Mouse (Mus musculus) liver, embryonic 13.5 days (tissue): Measurements from ENCODE around the gene Smyd1. TPM values are rescaled to one million over a fixed set of nuclear protein-coding genes. Genes with fewer than 3 reads are reported as not detected.
"Not testable (repeated sequence)": the region's sequence is repeated elsewhere in the genome, so short reads cannot be mapped to it uniquely, and the experiment has no call there.

ENCODE experiments used
- ATAC-seq: fragments of 200-750 bp; cut with Nextera tagmentation; 2 replicates; pipeline ENCODE4 v1.8.0; 2017; ENCODE audit warnings: low read depth, mild to moderate bottlenecking, moderate number of reproducible peaks, moderate library complexity
- DNase-seq: peaks from one replicate; pipeline ENCODE4 v3.0.0; 2022
- H3K27ac ChIP-seq: fragments of 300-500 bp; sonication (generic); 2 replicates; pipeline ENCODE4 v1.5.1; 2015; ENCODE audit warnings: moderate library complexity, mild to moderate bottlenecking, inconsistent platforms
- H3K27me3 ChIP-seq: fragments of 300-500 bp; sonication (generic); 2 replicates; pipeline ENCODE4 v1.6.1; 2015; ENCODE audit warnings: mild to moderate bottlenecking, inconsistent platforms
- H3K36me3 ChIP-seq: fragments of 300-500 bp; sonication (generic); 2 replicates; pipeline ENCODE4 v1.6.1; 2015; ENCODE audit warnings: mild to moderate bottlenecking, inconsistent platforms
- H3K4me1 ChIP-seq: fragments of 300-500 bp; sonication (generic); replicated peaks from 2 replicates; pipeline ENCODE4 v1.6.1; 2015; ENCODE audit warnings: inconsistent platforms
- H3K4me2 ChIP-seq: fragments of 300-500 bp; sonication (generic); 2 replicates; pipeline ENCODE4 v1.6.1; 2015; ENCODE audit warnings: inconsistent platforms, mild to moderate bottlenecking, moderate library complexity
- H3K4me3 ChIP-seq: fragments of 300-500 bp; sonication (generic); replicated peaks from 2 replicates; pipeline ENCODE4 v1.5.1; 2015; ENCODE audit warnings: mild to moderate bottlenecking, inconsistent platforms
- H3K9ac ChIP-seq: fragments of 300-500 bp; sonication (generic); 2 replicates; pipeline ENCODE4 v1.6.1; 2015; ENCODE audit warnings: mild to moderate bottlenecking, inconsistent platforms
- H3K9me3 ChIP-seq: fragments of 300-500 bp; sonication (generic); replicated peaks from 2 replicates; pipeline ENCODE4 v1.6.1; 2016; ENCODE audit warnings: inconsistent platforms
- WGBS: fragments of 180-500 bp; shearing (Covaris S2); methylation state at CpG from one replicate; pipeline ENCODE4 v1.1.7; 2015; ENCODE audit not compliant: insufficient replicate concordance; 5-methylcytosine and 5-hydroxymethylcytosine counted together
- polyA plus RNA-seq: library from polyadenylated mRNA; unstranded; fragments of >200 nt; fragmentation: Nextera tagmentation; extraction: Ambion mirVana; gene quantifications from 2 replicates; pipeline ENCODE4 v1.2.1, GENCODE M21; 2015

Gene Smyd1
- polyA plus RNA-seq, 1 experiment from 2014 or later, result 0.20 TPM

DNA sequence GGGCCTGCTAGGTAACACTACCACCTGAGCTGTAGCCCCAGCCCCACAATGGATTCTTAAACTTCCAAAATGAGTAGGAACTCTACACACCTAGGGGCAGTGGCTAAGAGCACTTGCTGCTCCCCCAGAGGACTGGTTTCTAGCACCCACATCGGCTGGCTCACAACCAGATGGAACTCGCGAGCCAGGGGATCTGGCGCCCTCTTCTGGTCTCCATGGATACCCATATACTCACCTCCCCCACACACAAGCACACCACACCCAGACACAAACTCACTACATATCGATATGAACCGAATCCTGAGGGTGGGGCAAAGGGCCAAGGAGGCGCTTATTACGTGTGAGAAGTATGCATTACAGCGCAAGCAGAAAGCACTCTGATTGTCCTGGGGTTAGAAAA lies 26.0 kb upstream of the Smyd1 start:
- Histone ChIP-seq H3K9ac (no peak overlapping the region), H3K4me3 (no peak overlapping the region), H3K4me2 (no peak overlapping the region), H3K27ac (no peak overlapping the region), H3K4me1 (no peaks in the 10 kb centered on the region), H3K9me3 (no peaks in the 10 kb centered on the region), H3K36me3 (no peaks in the 10 kb centered on the region), H3K27me3 (no peaks in the 10 kb centered on the region)
- no peak for DNase-seq
- no peak for ATAC-seq
- 84% methylated on average over 9 of the region's 9 CpGs for WGBS

DNA sequence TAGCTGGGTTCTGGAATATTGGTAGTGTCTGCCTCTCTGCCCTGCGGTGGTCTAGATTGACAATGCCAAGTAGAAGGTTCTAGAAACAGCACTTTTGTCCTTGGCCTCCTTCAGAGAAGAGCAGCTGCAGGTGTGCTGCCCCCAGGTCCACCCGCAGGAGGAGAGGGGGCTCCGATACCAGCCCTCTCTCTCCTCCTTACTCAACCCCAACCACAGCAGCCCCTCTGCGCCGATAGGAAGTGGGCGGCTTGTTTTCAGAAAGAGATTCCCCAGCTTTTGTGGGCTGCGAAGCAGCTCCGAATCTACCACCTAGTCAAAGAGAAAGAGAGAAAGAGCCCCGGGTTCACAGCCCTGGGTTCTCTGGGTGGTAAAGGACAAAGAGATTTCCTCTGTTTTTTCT lies 19.1 kb upstream of the Smyd1 start:
- ATAC-seq (no peak), DNase-seq (no peak)
- H3K27me3 ChIP-seq, result no peaks in the 10 kb centered on the region
- no peak overlapping the region for H3K4me3 ChIP-seq
- no peak overlapping the region for H3K27ac ChIP-seq
- no peaks in the 10 kb centered on the region for H3K4me1 ChIP-seq
- H3K36me3 ChIP-seq, result no peaks in the 10 kb centered on the region
- no peak overlapping the region for H3K9ac ChIP-seq
- H3K4me2 ChIP-seq, result no peak overlapping the region
- H3K9me3 ChIP-seq, result no peaks in the 10 kb centered on the region
- 80% methylated on average over 9 of the region's 9 CpGs for WGBS

DNA sequence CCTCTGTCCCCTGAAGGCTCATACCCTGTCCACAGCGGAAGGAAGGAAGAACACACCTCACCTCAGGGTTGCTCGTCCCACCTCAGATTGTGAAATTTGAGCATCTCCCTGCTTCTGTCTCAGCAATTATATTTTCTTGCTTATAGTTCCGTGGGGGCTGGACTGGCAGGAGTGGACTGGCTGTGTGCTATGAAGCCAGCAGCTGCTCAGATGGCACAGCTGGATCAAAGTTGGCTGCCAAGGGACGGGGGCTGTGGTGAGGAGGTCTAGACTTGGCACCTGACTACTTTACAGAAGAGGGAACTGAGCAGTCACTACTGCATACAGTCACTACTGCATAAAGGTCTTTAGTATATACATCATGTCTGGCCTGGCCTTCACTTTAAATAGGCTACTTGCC lies 17.3 kb upstream of the Smyd1 start:
- H3K36me3 ChIP-seq, result no peaks in the 10 kb centered on the region
- H3K27me3 ChIP-seq, result no peaks in the 10 kb centered on the region
- H3K4me2 ChIP-seq, result no peak overlapping the region
- WGBS, result 71% methylated on average over 4 of the region's 4 CpGs
- H3K4me1 ChIP-seq, result no peaks in the 10 kb centered on the region
- H3K4me3 ChIP-seq, result no peak overlapping the region
- no peaks in the 10 kb centered on the region for H3K9me3 ChIP-seq
- ATAC-seq (no peak), DNase-seq (no peak)
- H3K9ac ChIP-seq, result no peak overlapping the region
- H3K27ac ChIP-seq, result no peak overlapping the region

DNA sequence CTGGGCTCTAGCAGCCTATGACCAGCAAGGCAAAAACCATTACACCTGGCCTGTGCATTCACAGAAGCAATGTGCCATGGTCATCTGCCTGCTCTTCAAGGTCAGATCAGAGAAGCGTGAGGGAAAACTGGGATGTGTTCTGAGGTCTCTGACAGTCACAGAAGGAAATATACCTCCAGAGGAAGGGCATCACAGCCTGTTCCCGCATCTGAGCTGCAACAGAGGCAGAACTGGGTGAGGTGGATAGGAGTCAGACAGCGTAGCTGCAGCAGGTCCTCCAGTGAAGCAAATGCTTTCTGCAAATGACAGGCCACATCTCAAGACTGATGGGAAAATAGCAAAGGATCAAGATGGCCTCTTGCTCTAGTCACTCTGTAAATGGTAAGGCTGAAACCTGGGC lies 16.9 kb upstream of the Smyd1 start:
- H3K27ac ChIP-seq, result no peak overlapping the region
- H3K4me3 ChIP-seq, result no peak overlapping the region
- no peak overlapping the region for H3K9ac ChIP-seq
- no peaks in the 10 kb centered on the region for H3K27me3 ChIP-seq
- no peaks in the 10 kb centered on the region for H3K36me3 ChIP-seq
- DNase-seq (no peak), ATAC-seq (no peak)
- WGBS, result 57% methylated on average over 3 of the region's 3 CpGs
- no peak overlapping the region for H3K4me2 ChIP-seq
- H3K4me1 ChIP-seq, result no peaks in the 10 kb centered on the region
- no peaks in the 10 kb centered on the region for H3K9me3 ChIP-seq

DNA sequence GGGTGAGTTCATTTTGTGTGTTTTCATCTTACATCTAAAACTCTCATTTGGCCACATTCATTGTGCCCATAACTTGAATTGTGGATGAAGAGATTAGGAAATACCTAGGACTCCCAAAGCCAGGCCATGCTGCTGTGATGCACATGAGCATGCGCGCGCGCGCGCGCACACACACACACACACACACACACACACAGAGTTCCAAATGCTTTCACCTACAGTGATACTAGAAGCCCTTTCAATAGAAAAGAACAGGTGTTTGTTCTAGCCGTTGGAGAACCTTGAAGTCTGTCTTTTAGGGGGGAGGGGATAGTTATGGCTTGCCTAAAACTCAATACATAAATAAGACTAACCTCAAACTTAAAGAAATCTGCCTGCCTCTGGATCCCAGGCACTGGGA lies 15.6 kb upstream of the Smyd1 start:
- 84% methylated on average over 8 of the region's 8 CpGs for WGBS
- Histone ChIP-seq H3K27me3 (no peaks in the 10 kb centered on the region), H3K9ac (no peak overlapping the region), H3K4me3 (no peak overlapping the region), H3K4me2 (no peak overlapping the region), H3K36me3 (no peaks in the 10 kb centered on the region), H3K27ac (no peak overlapping the region), H3K9me3 (no peaks in the 10 kb centered on the region), H3K4me1 (no peaks in the 10 kb centered on the region)
- no peak for DNase-seq
- no peak for ATAC-seq

DNA sequence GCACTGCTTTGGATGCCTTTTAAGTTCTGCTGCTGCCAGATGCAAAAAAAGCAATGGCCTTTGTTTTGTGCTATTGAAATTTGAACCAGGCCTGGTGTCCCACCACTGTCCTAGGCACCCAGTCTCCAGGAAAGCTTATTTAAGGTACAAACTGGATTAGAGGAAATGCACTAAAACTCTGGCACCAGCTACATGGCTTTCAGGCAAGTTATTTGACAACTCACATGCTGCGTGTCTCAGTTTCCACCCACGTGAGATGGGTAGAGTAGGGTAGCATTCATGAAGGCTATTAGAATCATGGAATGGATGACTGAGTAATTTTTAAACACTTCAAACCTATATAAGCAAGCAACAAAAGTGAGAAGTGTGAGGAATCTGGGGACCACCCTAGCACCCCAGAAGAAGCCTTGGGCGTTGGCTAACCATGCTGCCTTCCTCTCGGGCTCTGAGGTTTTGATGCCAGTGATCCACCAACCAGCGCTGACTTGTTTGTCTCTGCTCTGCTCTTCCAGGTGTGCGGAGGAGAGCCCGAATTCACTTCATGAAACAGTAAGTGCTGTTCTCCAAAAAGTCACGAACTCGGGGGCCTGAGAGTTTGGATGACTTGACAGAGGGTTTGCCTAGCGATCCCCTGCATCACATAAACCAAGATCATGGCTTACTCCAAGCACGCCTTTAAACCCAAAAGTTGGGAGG lies 11.7 kb upstream of the Smyd1 start:
- H3K9me3 ChIP-seq, result no peaks in the 10 kb centered on the region
- no peaks in the 10 kb centered on the region for H3K27me3 ChIP-seq
- no peaks in the 10 kb centered on the region for H3K4me1 ChIP-seq
- no peak overlapping the region for H3K27ac ChIP-seq
- no peak overlapping the region for H3K9ac ChIP-seq
- DNase-seq, result no peak
- 71% methylated on average over 11 of the region's 11 CpGs for WGBS
- H3K4me3 ChIP-seq, result no peak overlapping the region
- no peak overlapping the region for H3K4me2 ChIP-seq
- no peaks in the 10 kb centered on the region for H3K36me3 ChIP-seq
- no peak for ATAC-seq

DNA sequence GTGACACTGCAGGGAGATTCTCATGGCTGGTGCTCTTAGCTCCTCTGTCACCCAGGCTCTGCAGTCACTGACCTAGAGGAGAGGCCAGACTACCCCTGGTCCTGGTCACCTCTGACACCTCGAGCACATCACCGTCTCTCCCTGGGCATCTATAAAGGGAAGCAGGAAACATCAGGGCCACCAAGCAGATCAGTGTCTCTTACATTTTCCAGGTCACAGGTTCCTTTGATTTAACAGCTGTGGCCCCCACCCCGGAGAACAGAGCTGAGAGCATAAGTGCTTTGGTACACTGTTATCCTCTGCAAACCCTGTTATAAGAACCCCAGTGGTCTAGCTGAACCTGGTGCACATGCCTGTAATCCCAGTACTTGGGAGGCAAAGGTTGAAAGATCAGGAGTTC lies 11.0 kb upstream of the Smyd1 start:
- DNase-seq, result no peak
- H3K9ac ChIP-seq, result no peak overlapping the region
- no peaks in the 10 kb centered on the region for H3K27me3 ChIP-seq
- no peaks in the 10 kb centered on the region for H3K9me3 ChIP-seq
- no peaks in the 10 kb centered on the region for H3K36me3 ChIP-seq
- no peak overlapping the region for H3K4me3 ChIP-seq
- no peak for ATAC-seq
- H3K4me2 ChIP-seq, result no peak overlapping the region
- no peaks in the 10 kb centered on the region for H3K4me1 ChIP-seq
- no peak overlapping the region for H3K27ac ChIP-seq
- 63% methylated on average over 3 of the region's 3 CpGs for WGBS

DNA sequence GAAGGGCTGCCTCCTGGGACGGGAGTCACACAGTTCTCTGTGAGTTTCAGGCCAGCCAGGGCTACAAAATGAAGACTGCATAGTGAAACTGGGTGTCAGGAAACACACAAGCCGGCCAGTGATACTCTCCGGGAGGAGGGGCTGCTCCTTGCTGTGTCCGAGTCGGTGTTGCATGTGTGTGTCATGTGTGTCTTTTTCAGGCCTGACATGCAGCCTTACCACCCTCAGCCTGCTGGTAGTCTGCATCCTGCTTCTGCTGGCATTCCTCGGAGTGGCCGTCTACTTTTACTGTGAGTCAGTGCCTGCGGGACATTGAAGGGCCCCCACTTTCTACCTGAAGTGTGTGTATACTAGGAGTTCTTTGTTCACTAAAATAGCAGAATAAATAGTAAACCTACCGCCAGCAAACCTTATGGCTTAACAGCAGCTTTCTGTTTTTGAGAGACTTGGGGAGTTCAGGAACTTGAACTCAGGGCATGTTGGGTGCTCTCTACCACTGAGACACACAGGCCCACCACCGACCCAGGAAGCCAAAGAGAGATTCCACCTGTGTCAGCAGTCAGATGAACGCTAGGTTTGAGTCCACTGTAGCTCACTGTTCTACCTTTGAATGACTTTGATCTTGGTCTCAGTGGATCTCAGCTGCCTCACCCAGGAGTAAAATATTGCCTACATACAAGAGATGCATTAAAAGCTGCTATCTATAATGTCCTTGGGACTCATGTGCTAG lies 10.4 kb upstream of the Smyd1 start:
- Histone ChIP-seq H3K9ac (no peak overlapping the region), H3K27me3 (no peaks in the 10 kb centered on the region), H3K9me3 (no peaks in the 10 kb centered on the region), H3K4me3 (no peak overlapping the region), H3K4me2 (no peak overlapping the region), H3K27ac (no peak overlapping the region), H3K36me3 (no peaks in the 10 kb centered on the region), H3K4me1 (no peaks in the 10 kb centered on the region)
- ATAC-seq (no peak), DNase-seq (no peak)
- 70% methylated on average over 11 of the region's 11 CpGs for WGBS

DNA sequence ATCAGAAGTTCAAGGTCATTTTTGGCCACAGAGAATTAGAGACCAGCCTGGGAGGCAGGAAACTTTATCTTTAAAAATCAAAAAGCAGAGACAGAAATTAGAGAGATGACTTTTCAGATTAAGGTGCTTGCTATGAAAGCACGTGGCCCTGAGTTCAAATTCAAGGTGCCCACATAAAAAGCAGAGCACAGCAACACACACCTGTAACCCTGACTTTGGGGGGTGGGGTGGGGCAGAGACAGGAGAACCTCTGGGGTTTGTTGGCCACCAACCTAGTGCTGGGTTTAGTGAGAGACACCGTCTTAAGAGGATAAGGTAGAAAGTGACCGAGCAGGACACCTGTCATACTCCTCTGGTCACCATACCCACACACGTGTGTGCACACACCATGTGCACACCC lies 9.5 kb upstream of the Smyd1 start:
- H3K4me2 ChIP-seq, H3K4me1 ChIP-seq, H3K9me3 ChIP-seq, DNase-seq, H3K4me3 ChIP-seq, ATAC-seq, H3K27ac ChIP-seq, H3K27me3 ChIP-seq, H3K9ac ChIP-seq, H3K36me3 ChIP-seq: not testable (repeated sequence)
- WGBS, result 68% methylated on average over 2 of the region's 4 CpGs

DNA sequence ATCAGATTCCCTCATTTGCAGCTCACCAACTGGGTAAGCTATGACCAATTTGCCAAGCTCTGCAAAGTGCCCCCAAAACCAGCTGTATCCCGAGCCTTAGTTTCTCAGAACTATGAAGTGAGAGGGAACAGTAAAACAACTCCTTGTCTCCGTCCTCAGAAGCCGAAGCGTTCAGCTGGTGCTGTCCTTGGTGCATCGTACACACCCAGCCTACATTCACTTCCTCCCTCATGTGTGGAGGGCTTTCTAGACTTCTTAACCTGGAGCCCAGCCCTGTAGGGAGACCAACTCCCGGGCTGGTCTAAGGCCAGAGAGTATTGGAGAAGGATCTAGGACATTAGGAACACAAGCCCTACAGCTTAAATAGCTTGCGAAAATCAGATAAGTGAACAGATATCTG lies 8.5 kb upstream of the Smyd1 start:
- no peaks in the 10 kb centered on the region for H3K36me3 ChIP-seq
- H3K27me3 ChIP-seq, result no peaks in the 10 kb centered on the region
- H3K9ac ChIP-seq, result no peak overlapping the region
- no peaks in the 10 kb centered on the region for H3K9me3 ChIP-seq
- no peak overlapping the region for H3K4me2 ChIP-seq
- no peak overlapping the region for H3K4me3 ChIP-seq
- WGBS, result 71% methylated on average over 7 of the region's 7 CpGs
- ATAC-seq (no peak), DNase-seq (no peak)
- no peak overlapping the region for H3K27ac ChIP-seq
- no peaks in the 10 kb centered on the region for H3K4me1 ChIP-seq

DNA sequence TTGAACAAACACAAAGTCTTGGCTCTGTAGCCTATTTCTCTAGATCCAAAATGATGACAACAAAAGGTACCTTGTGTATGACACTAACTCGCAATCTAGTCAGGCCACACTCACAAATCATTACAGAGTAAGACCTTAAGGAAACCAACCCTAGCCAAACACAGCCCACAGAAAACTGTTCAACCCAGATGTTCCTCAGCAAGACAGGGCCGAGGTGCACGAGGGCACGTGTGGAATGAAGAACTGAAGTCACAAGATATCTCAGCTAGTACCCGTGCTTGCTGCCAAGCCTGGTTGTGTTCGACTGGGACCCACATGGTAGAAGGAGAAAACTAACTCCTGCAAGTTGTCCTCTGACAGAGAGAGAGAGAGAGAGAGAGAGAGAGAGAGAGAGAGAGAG lies 7.8 kb upstream of the Smyd1 start:
- Histone ChIP-seq H3K4me2 (no peak overlapping the region), H3K4me1 (no peaks in the 10 kb centered on the region), H3K36me3 (no peaks in the 10 kb centered on the region), H3K27ac (no peak overlapping the region), H3K9me3 (no peaks in the 10 kb centered on the region), H3K9ac (no peak overlapping the region), H3K4me3 (no peak overlapping the region), H3K27me3 (no peaks in the 10 kb centered on the region)
- DNase-seq (no peak), ATAC-seq (no peak)
- WGBS, result 60% methylated on average over 6 of the region's 6 CpGs

DNA sequence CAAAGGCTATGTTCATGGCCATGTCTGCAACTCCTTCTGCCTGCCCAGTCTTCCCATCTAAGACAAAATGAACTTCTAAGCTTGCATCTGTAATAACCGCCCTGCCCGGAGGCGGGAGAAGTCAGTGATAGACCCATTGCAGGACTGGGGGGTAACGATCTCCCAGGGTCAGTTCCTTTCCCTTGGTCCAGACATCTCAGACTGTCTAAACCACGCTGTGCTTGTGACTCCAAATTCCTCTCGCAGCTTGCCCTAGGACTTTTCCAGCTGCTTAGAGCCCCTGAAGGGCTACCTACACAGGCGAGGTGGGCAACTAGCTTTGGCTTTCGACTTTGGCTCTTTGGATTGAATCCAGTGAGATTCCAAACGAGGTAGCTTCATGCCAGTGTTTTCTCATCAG lies 2.8 kb upstream of the Smyd1 start:
- Histone ChIP-seq H3K27me3 (no peaks in the 10 kb centered on the region), H3K4me2 (no peak overlapping the region), H3K4me1 (no peaks in the 10 kb centered on the region), H3K9me3 (no peaks in the 10 kb centered on the region), H3K9ac (no peak overlapping the region), H3K36me3 (no peaks in the 10 kb centered on the region), H3K27ac (no peak overlapping the region), H3K4me3 (no peak overlapping the region)
- DNase-seq (no peak), ATAC-seq (no peak)
- WGBS, result 67% methylated on average over 9 of the region's 9 CpGs
